Comparison of ENCODE assay signal across 9 mouse cellular contexts in the genomic region with DNA sequence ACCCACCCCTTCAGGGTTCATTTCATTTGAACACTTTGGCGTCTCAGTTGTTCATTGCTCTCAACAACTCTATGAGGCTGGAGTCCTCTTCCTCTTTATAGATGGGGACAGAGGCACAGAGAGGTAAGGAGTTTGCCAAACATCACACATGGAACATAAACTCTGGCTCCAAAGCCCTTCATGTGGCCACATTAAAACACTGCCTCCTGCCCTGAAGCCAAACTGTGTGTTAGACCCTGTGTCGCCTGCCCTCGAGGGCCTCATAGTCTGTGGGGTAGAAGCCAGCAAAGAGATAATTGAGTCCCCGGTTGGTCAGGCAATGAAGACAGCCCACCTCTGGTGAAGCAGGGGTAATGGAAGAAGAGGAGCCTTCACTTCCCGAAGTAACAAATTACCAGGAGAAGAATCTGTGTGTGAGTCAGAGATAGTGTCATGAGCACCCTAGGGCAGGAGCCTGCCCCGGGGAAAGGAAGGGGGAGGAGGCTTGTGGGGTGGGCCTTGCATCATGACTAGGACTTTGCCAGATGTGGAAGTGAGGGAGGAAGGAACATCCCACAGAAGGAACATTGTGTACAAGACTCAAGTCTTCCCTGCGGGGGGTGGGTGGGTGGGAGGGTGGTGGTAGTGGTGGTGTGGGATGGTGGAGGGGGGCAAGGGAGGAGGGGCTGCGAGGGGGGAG. TPM values are rescaled to one million over a fixed set of nuclear protein-coding genes. Genes with fewer than 3 reads are reported as not detected.
DNase-seq lines count a peak whose midpoint lies in the region; ATAC-seq and TF ChIP-seq lines count a peak whose summit lies in the region.
"Had no signal": no experiment of that assay in that cellular context is flagged by ENCODE, and none has a peak within 500 bp of the region (broad histone marks: within the 10 kb centered on the region; RNA-seq: fewer than 3 reads in every experiment).

No protein-coding gene starts in this region.

- peaks cover 8% of the 10 kb centered on the region for H3K4me1 ChIP-seq in liver, postnatal 0 days (ENCODE audit: insufficient read depth)
- no peaks in the 10 kb centered on the region; the same call in none of the 2 replicates for H3K4me1 ChIP-seq in liver, embryonic 11.5 days (replicated peaks; ENCODE audit: control insufficient read depth, insufficient read depth, low read length)
- H3K4me1 ChIP-seq in olfactory bulb, adult 2 months (ENCODE audit: control insufficient read depth, insufficient read depth, low read length), result peaks cover 54% of the 10 kb centered on the region

- TF ChIP-seq POLR2A in olfactory bulb, adult 2 months (IDR thresholded peaks at IDR 0.05; ENCODE audit: insufficient read depth, low read depth, low read length), result no peak

- H3K27ac ChIP-seq in liver, postnatal 0 days (ENCODE audit: low read depth), result no peak overlapping the region
- H3K27ac ChIP-seq in liver, embryonic 11.5 days (ENCODE audit: low read depth, low read length), result no peak overlapping the region
- peak overlapping the region; percentile 55 for H3K27ac ChIP-seq in olfactory bulb, adult 2 months (ENCODE audit: insufficient read depth, low read depth, low read length)

- H3K4me3 ChIP-seq in liver, postnatal 0 days (ENCODE audit: low read depth, low read length), result no peak overlapping the region
- H3K4me3 ChIP-seq in liver, embryonic 11.5 days (ENCODE audit: low read depth, low read length), result no peak overlapping the region
- no peak overlapping the region for H3K4me3 ChIP-seq in olfactory bulb, adult 2 months (ENCODE audit: insufficient read depth, low read depth, low read length)

- DNase-seq in liver, postnatal 0 days, result peak; percentile 37
- DNase-seq in liver, embryonic 11.5 days (ENCODE audit: low spot score), result no peak
- DNase-seq in adrenal gland, postnatal 25 days, result peak; percentile 30
- DNase-seq in heart, postnatal 14 days, result peak; percentile 56 to 65
- DNase-seq in neural tube, embryonic 10.5 days (ENCODE audit: extremely low spot score, low spot score), result no peak
- no peak for DNase-seq in left cerebral cortex, postnatal 25 days (ENCODE audit: low spot score in 2 of 2)
- DNase-seq in testis, postnatal 14 days (ENCODE audit: low spot score), result no peak

- H3K9ac ChIP-seq in liver, postnatal 0 days (replicated peaks), result no peak overlapping the region
- H3K9ac ChIP-seq in liver, embryonic 11.5 days (ENCODE audit: low read depth, low read length), result no peak overlapping the region

- H3K36me3 ChIP-seq in liver, postnatal 0 days (replicated peaks; ENCODE audit: insufficient read depth, low read length), result no peaks in the 10 kb centered on the region
- no peaks in the 10 kb centered on the region for H3K36me3 ChIP-seq in liver, embryonic 11.5 days (ENCODE audit: control insufficient read depth, insufficient read depth, low read length)

- H3K27me3 ChIP-seq in liver, postnatal 0 days (ENCODE audit: insufficient read depth, low read length), result peaks cover 30% of the 10 kb centered on the region
- peaks cover 40% of the 10 kb centered on the region for H3K27me3 ChIP-seq in liver, embryonic 11.5 days (replicated peaks; ENCODE audit: control insufficient read depth, insufficient read depth, low read length)

- ATAC-seq in liver, postnatal 0 days, result peak; percentile 53
- ATAC-seq in liver, embryonic 11.5 days (replicated peaks; ENCODE audit: low FRiP score), result no peak

- intact Hi-C loops in heart, postnatal 14 days (cut with DNase I), result no loop called here
- intact Hi-C loops in left cerebral cortex, postnatal 25 days (cut with DNase I), result no loop called here

- H3K9me3 ChIP-seq in liver, postnatal 0 days (ENCODE audit: low read length), result no peaks in the 10 kb centered on the region
- H3K9me3 ChIP-seq in liver, embryonic 11.5 days (ENCODE audit: control insufficient read depth, low read length), result no peaks in the 10 kb centered on the region

- TF ChIP-seq EP300 in liver, postnatal 0 days (IDR thresholded peaks at IDR 0.05; ENCODE audit: low read depth), result no peak

- WGBS in liver, postnatal 0 days (ENCODE audit: insufficient replicate concordance), result 24% methylated on average over 8 of the region's 8 CpGs
- 28% methylated on average over 7 of the region's 8 CpGs for WGBS in liver, embryonic 11.5 days
- 38% methylated on average over 8 of the region's 8 CpGs for WGBS in olfactory bulb, adult 2 months

- TF ChIP-seq CTCF in liver, postnatal 0 days (IDR thresholded peaks at IDR 0.05; ENCODE audit: low read depth), result no peak
- no peak for TF ChIP-seq CTCF in olfactory bulb, adult 2 months (IDR thresholded peaks at IDR 0.05; ENCODE audit: insufficient read depth, low read depth, low read length)

- no peak overlapping the region for H3K4me2 ChIP-seq in liver, postnatal 0 days (ENCODE audit: low read depth, low read length)
- no peak overlapping the region for H3K4me2 ChIP-seq in liver, embryonic 11.5 days

RNA-seq across cellular contexts. Expression of gene Hhipl1, which starts 3.2 kb away (rescaled TPM):
- 0.02 TPM in 1 of 2 replicates, not detected in the other for polyA plus RNA-seq in liver, postnatal 0 days (2015; fragmentation: Nextera tagmentation; extraction: Ambion mirVana)
- polyA plus RNA-seq in liver, embryonic 11.5 days (2014; fragmentation: Nextera tagmentation; extraction: Ambion mirVana), result 0.14 TPM in 1 of 2 replicates, not detected in the other
- total RNA-seq in adrenal gland, postnatal 25 days (2021), result 0.48 and 0.67 TPM in 2 replicates
- 1 to 10 TPM; 1.7 TPM for total RNA-seq in heart, postnatal 14 days (2021)
- polyA plus RNA-seq in olfactory bulb, adult 2 months (2012; ENCODE audit: insufficient read depth, insufficient read length, low replicate concordance, missing spikeins), result not detected in 2 replicates
- 1 to 10 TPM; 6.9 to 7.1 TPM for total RNA-seq in left cerebral cortex, postnatal 25 days (2021)
- total RNA-seq: MEL had no signal

RNA-seq across cellular contexts. Expression of gene Cyp46a1, which starts 24.9 kb away (rescaled TPM):
- polyA plus RNA-seq in liver, postnatal 0 days (2015; fragmentation: Nextera tagmentation; extraction: Ambion mirVana), result 0.09 and 0.23 TPM in 2 replicates
- 1.0 and 2.2 TPM in 2 replicates for polyA plus RNA-seq in liver, embryonic 11.5 days (2014; fragmentation: Nextera tagmentation; extraction: Ambion mirVana)
- 2.0 and 3.1 TPM in 2 replicates for total RNA-seq in adrenal gland, postnatal 25 days (2021)
- 1 to 10 TPM in 1 of 2 experiments, under 1 TPM in 1; 0.54 to 1.7 TPM for total RNA-seq in heart, postnatal 14 days (2021)
- polyA plus RNA-seq in olfactory bulb, adult 2 months (2012; ENCODE audit: insufficient read depth, insufficient read length, low replicate concordance, missing spikeins), result not detected in 2 replicates
- 100 to 1,000 TPM; 295 to 302 TPM for total RNA-seq in left cerebral cortex, postnatal 25 days (2021)
- total RNA-seq: MEL had no signal

RNA-seq across cellular contexts. Expression of gene Ccdc85c, which starts 34.0 kb away (rescaled TPM):
- 1.5 TPM in 2 replicates for polyA plus RNA-seq in liver, postnatal 0 days (2015; fragmentation: Nextera tagmentation; extraction: Ambion mirVana)
- 5.9 and 7.4 TPM in 2 replicates for polyA plus RNA-seq in liver, embryonic 11.5 days (2014; fragmentation: Nextera tagmentation; extraction: Ambion mirVana)
- total RNA-seq in adrenal gland, postnatal 25 days (2021), result 19.4 and 19.9 TPM in 2 replicates
- total RNA-seq in heart, postnatal 14 days (2021), result 10 to 100 TPM; 33.2 to 35.2 TPM
- polyA plus RNA-seq in olfactory bulb, adult 2 months (2012; ENCODE audit: insufficient read depth, insufficient read length, low replicate concordance, missing spikeins), result not detected in 2 replicates
- 10 to 100 TPM; 74.7 to 76.9 TPM for total RNA-seq in left cerebral cortex, postnatal 25 days (2021)

Comparison
In these comparisons a context has a peak if more than half of its experiments do, and no peak if none do; other contexts are left out.
1. DNase-seq: peak in liver, postnatal 0 days (single experiment), adrenal gland, postnatal 25 days (single experiment) and heart, postnatal 14 days (2 of 2); none in liver, embryonic 11.5 days (single experiment), neural tube, embryonic 10.5 days (single experiment), left cerebral cortex, postnatal 25 days (0 of 2) and testis, postnatal 14 days (single experiment).
2. RNA of gene Cyp46a1, which starts 24.9 kb away (total RNA-seq): 295 to 302 TPM in left cerebral cortex, postnatal 25 days; 2.0 to 3.1 TPM in adrenal gland, postnatal 25 days and 0.54 to 1.7 TPM in heart, postnatal 14 days; every median in the first group is over 10 times any median in the second.